Mouse (Mus musculus) stomach, postnatal 0 days (tissue): Measurements from ENCODE around the gene Srpr.
A peak's percentile ranks its signal among the peaks of the same experiment; 100 is the strongest.

Experiments used
- CTCF ChIP-seq: IDR thresholded peaks from 2 replicates; pipeline ENCODE4 v1.5.1; 2016; ENCODE audit warnings: antibody characterized with exemption, low read depth, mild to moderate bottlenecking, moderate library complexity
- EP300 ChIP-seq: optimal IDR thresholded peaks from 2 replicates; pipeline ENCODE3; 2016; ENCODE audit warnings: antibody characterized with exemption

- TF ChIP-seq CTCF (peak; percentile 54), EP300 (peak; percentile 76)
These were observed 24.5 kb upstream of the Srpr start, which contains the start of gene Dcps for GRCm38 (mm10) chr9:35175251-35176123.
